Mouse (Mus musculus): ENCODE measurements around the gene Gna12.
A peak's percentile ranks its signal among the peaks of the same experiment; 100 is the strongest.

GRCm38 (mm10) chr5:140859730-140860129, 29.5 kb upstream of the Gna12 start:
- TF ChIP-seq SIN3A (IDR thresholded peaks at IDR 0.05; ENCODE audit: low read length): no peak
- TF ChIP-seq POLR2A (IDR thresholded peaks at IDR 0.05; ENCODE audit: control insufficient read depth in 1 of 2, insufficient read depth in 1 of 2, low read depth in 1 of 2, low read length in 2 of 2, poor library complexity in 1 of 2): no peak
- TF ChIP-seq CTCF (IDR thresholded peaks at IDR 0.05 in 2 of 3, conservative IDR thresholded peaks at IDR 0.05 in 1 of 3; ENCODE audit: control insufficient read depth in 1 of 3, insufficient read depth in 1 of 3, low read depth in 2 of 3, low read length in 3 of 3, poor library complexity in 1 of 3, severe bottlenecking in 1 of 3): 0 out of 6 replicates have a peak, but pooled peaks of 1 of the 3 experiments have one; percentile 4
- TF ChIP-seq MAFK (IDR thresholded peaks at IDR 0.05; ENCODE audit: borderline replicate concordance, low read depth, low read length): no peak
- no peak for TF ChIP-seq USF1 (IDR thresholded peaks at IDR 0.05; ENCODE audit: low read depth, low read length)

All from MEL (cell line).